Mouse (Mus musculus) MEL (cell line): ENCODE data around the gene Il17rb.

Source experiments
- CTCF ChIP-seq, 3 experiments: IDR thresholded peaks in 2 of 3; conservative IDR thresholded peaks in 1 of 3; 2 replicates each; pipeline ENCODE4 v1.5.1; 2011 to 2012; ENCODE audit warnings: low read length in 3 of 3, low read depth in 2 of 3, mild to moderate bottlenecking in 2 of 3, improper control_type of control experiment in 1 of 3, inconsistent platforms in 1 of 3, mixed read lengths in 1 of 3, moderate library complexity in 1 of 3; ENCODE audit not compliant: control insufficient read depth in 1 of 3, insufficient read depth in 1 of 3, poor library complexity in 1 of 3, severe bottlenecking in 1 of 3
- EP300 ChIP-seq, 2 experiments: IDR thresholded peaks; 2 replicates each; pipeline ENCODE4 v1.6.1; 2011; ENCODE audit warnings: improper control_type of control experiment in 2 of 2, low read length in 2 of 2, low read depth in 1 of 2, mild to moderate bottlenecking in 1 of 2
- ETS1 ChIP-seq: IDR thresholded peaks from 2 replicates; pipeline ENCODE4 v1.6.1; 2012; ENCODE audit warnings: low read depth, mild to moderate bottlenecking, inconsistent platforms, low read length, improper control_type of control experiment, moderate library complexity
- GATA1 ChIP-seq: IDR thresholded peaks from 2 replicates; pipeline ENCODE4 v1.6.1; 2011; ENCODE audit warnings: low read depth, low read length, improper control_type of control experiment
- MEF2A ChIP-seq: IDR thresholded peaks from 2 replicates; pipeline ENCODE4 v1.6.1; 2014; ENCODE audit warnings: low read depth, mild to moderate bottlenecking, inconsistent platforms, low read length, improper control_type of control experiment; ENCODE audit not compliant: poor library complexity, insufficient replicate concordance, severe bottlenecking; ENCODE audit errors: extremely low read depth
- MYC ChIP-seq: IDR thresholded peaks from 2 replicates; pipeline ENCODE4 v1.6.1; 2011; ENCODE audit warnings: low read depth, mild to moderate bottlenecking, low read length, improper control_type of control experiment, moderate library complexity
- POLR2A ChIP-seq, 2 experiments: IDR thresholded peaks; 2 replicates each; pipeline ENCODE4 v1.6.1; 2011 to 2012; ENCODE audit warnings: low read length in 2 of 2, mild to moderate bottlenecking in 2 of 2, control low read depth in 1 of 2, improper control_type of control experiment in 1 of 2, low read depth in 1 of 2, moderate library complexity in 1 of 2; ENCODE audit not compliant: control insufficient read depth in 1 of 2, insufficient read depth in 1 of 2, poor library complexity in 1 of 2
- RAD21 ChIP-seq: IDR thresholded peaks from 2 replicates; pipeline ENCODE4 v1.6.1; 2011; ENCODE audit warnings: mild to moderate bottlenecking, low read depth, low read length, improper control_type of control experiment
- SMC3 ChIP-seq: IDR thresholded peaks from 2 replicates; pipeline ENCODE4 v1.6.1; 2011; ENCODE audit warnings: low read depth, low read length, improper control_type of control experiment
- TAL1 ChIP-seq: IDR thresholded peaks from 2 replicates; pipeline ENCODE4 v1.6.1; 2012; ENCODE audit warnings: mild to moderate bottlenecking, inconsistent platforms, low read length, moderate library complexity, mixed read lengths
- USF1 ChIP-seq: IDR thresholded peaks from 2 replicates; pipeline ENCODE4 v1.6.1; 2014; ENCODE audit warnings: low read depth, mild to moderate bottlenecking, inconsistent platforms, low read length, improper control_type of control experiment, moderate library complexity
- USF2 ChIP-seq, 2 experiments: IDR thresholded peaks; 2 replicates each; pipeline ENCODE4 v1.6.1; 2011 to 2012; ENCODE audit warnings: improper control_type of control experiment in 2 of 2, low read length in 2 of 2, borderline replicate concordance in 1 of 2, inconsistent platforms in 1 of 2, low read depth in 1 of 2, mild to moderate bottlenecking in 1 of 2; ENCODE audit not compliant: insufficient read depth in 1 of 2

DNA sequence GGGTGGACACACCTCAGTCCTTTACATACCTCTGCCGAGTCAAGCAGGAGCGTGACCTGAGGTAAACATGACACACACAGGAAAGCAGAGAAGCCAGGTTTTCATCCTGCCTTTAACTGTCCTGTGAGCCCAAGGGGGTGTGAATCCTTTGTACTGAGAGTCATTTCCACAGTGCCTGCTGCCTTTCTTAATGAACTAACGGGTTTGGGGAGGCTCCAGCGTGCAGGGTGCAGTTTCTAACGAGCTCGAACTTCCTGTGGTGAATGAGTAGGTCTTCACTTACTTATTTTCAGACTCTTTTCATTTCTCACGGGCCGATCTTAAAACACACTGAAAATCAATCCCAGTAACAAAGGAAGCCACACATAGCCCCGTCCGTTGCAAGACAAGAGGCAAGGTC is 5.8 kb upstream of the Il17rb start:
- TF ChIP-seq POLR2A (IDR thresholded peaks at IDR 0.05; ENCODE audit: control insufficient read depth in 1 of 2, insufficient read depth in 1 of 2, low read depth in 1 of 2, low read length in 2 of 2, poor library complexity in 1 of 2): no peak
- no peak for TF ChIP-seq USF1
- TF ChIP-seq SMC3: no peak
- no peak for TF ChIP-seq ETS1
- TF ChIP-seq MYC: no peak
- TF ChIP-seq CTCF (IDR thresholded peaks at IDR 0.05 in 2 of 3, conservative IDR thresholded peaks at IDR 0.05 in 1 of 3; ENCODE audit: control insufficient read depth in 1 of 3, insufficient read depth in 1 of 3, low read depth in 2 of 3, low read length in 3 of 3, poor library complexity in 1 of 3, severe bottlenecking in 1 of 3): no peak
- no peak for TF ChIP-seq GATA1
- no peak for TF ChIP-seq TAL1
- TF ChIP-seq MEF2A: no peak
- no peak for TF ChIP-seq RAD21
- TF ChIP-seq USF2 (IDR thresholded peaks at IDR 0.05; ENCODE audit: borderline replicate concordance in 1 of 2, insufficient read depth in 1 of 2, low read depth in 1 of 2, low read length in 2 of 2): no peak
- TF ChIP-seq EP300 (IDR thresholded peaks at IDR 0.05; ENCODE audit: low read depth in 1 of 2, low read length in 2 of 2): no peak
